Mouse (Mus musculus) kidney, embryonic 14.5 days (tissue): ENCODE data around the gene Zfp451. TPM values are rescaled to one million over a fixed set of nuclear protein-coding genes. Genes with fewer than 3 reads are reported as not detected.

Experiments
- ATAC-seq: fragments of 200-750 bp; cut with Nextera tagmentation; 2 replicates; pipeline ENCODE4 v1.8.0; 2017; ENCODE audit warnings: moderate number of reproducible peaks, mild to moderate bottlenecking, moderate TSS enrichment, moderate library complexity; ENCODE audit not compliant: low FRiP score, low TSS enrichment
- H3K27ac ChIP-seq: fragments of 300-500 bp; sonication (generic); 2 replicates; pipeline ENCODE4 v1.5.1; 2014; ENCODE audit warnings: low read depth, mild to moderate bottlenecking, low read length, moderate library complexity, mixed read lengths
- H3K27me3 ChIP-seq: fragments of 300-500 bp; sonication (generic); 2 replicates; pipeline ENCODE4 v1.6.1; 2014; ENCODE audit warnings: mild to moderate bottlenecking, low read length; ENCODE audit not compliant: control insufficient read depth, insufficient read depth
- H3K36me3 ChIP-seq: fragments of 300-500 bp; sonication (generic); 2 replicates; pipeline ENCODE4 v1.6.1; 2014; ENCODE audit warnings: low read length, mixed read lengths; ENCODE audit not compliant: control insufficient read depth, insufficient read depth
- H3K4me1 ChIP-seq: fragments of 300-500 bp; sonication (generic); 2 replicates; pipeline ENCODE4 v1.6.1; 2014; ENCODE audit warnings: low read length, mixed read lengths; ENCODE audit not compliant: control insufficient read depth, insufficient read depth
- H3K4me2 ChIP-seq: fragments of 300-500 bp; sonication (generic); replicated peaks from 2 replicates; pipeline ENCODE4 v1.6.1; 2014; ENCODE audit warnings: low read depth, mild to moderate bottlenecking, low read length
- H3K4me3 ChIP-seq: fragments of 300-500 bp; sonication (generic); 2 replicates; pipeline ENCODE4 v1.5.1; 2014; ENCODE audit warnings: mild to moderate bottlenecking, low read length
- H3K9ac ChIP-seq: fragments of 300-500 bp; sonication (generic); 2 replicates; pipeline ENCODE4 v1.6.1; 2014; ENCODE audit warnings: low read depth, mild to moderate bottlenecking, low read length, moderate library complexity
- H3K9me3 ChIP-seq: fragments of 300-500 bp; sonication (generic); 2 replicates; pipeline ENCODE4 v1.6.1; 2016; ENCODE audit warnings: low read length; ENCODE audit not compliant: control insufficient read depth
- WGBS: fragments of 180-500 bp; shearing (Covaris S2); extraction: QIAGEN DNeasy Blood & Tissue Kit; methylation state at CpG from one replicate; pipeline ENCODE4 v1.1.7; 2014; 5-methylcytosine and 5-hydroxymethylcytosine counted together
- polyA plus RNA-seq: library from polyadenylated mRNA; unstranded; fragments of >200 nt; fragmentation: Nextera tagmentation; extraction: Ambion mirVana; gene quantifications from 2 replicates; pipeline ENCODE4 v1.2.1, GENCODE M21; 2014

The Zfp451 gene
- polyA plus RNA-seq, 1 experiment from 2014 or later: 38.8 TPM

GRCm38 (mm10) chr1:33765468-33766080, 48.8 kb downstream of the Zfp451 start:
- Histone ChIP-seq H3K4me1 (no peaks in the 10 kb centered on the region), H3K36me3 (peaks cover 39% of the 10 kb centered on the region), H3K27ac (no peak overlapping the region), H3K4me2 (no peak overlapping the region), H3K27me3 (no peaks in the 10 kb centered on the region), H3K4me3 (no peak overlapping the region), H3K9me3 (no peaks in the 10 kb centered on the region), H3K9ac (no peak overlapping the region)
- no peak for ATAC-seq
- 91% methylated on average over 11 of the region's 11 CpGs for WGBS

GRCm38 (mm10) chr1:33763826-33764225, 50.6 kb downstream of the Zfp451 start:
- WGBS: 30% methylated on average over 2 of the region's 2 CpGs
- H3K4me2 ChIP-seq: no peak overlapping the region
- H3K9ac ChIP-seq: no peak overlapping the region
- H3K36me3 ChIP-seq: peaks cover 28% of the 10 kb centered on the region; the same call in 1 of the 2 replicates
- H3K4me1 ChIP-seq: no peaks in the 10 kb centered on the region
- 0 out of 2 replicates have a peak overlapping the region, but pooled peaks have one; percentile 26 for H3K27ac ChIP-seq
- peak; percentile 45 for ATAC-seq
- no peak overlapping the region for H3K4me3 ChIP-seq
- no peaks in the 10 kb centered on the region for H3K9me3 ChIP-seq
- H3K27me3 ChIP-seq: no peaks in the 10 kb centered on the region

- H3K27ac ChIP-seq: no peak overlapping the region
- 40% methylated on average over 4 of the region's 4 CpGs for WGBS
- no peaks in the 10 kb centered on the region for H3K9me3 ChIP-seq
- 0 out of 2 replicates have a peak, but pooled peaks cover 7% of the 10 kb centered on the region for H3K4me1 ChIP-seq
- H3K36me3 ChIP-seq: peaks cover 18% of the 10 kb centered on the region; the same call in 1 of the 2 replicates
- H3K4me3 ChIP-seq: no peak overlapping the region
- H3K4me2 ChIP-seq: no peak overlapping the region
- no peak for ATAC-seq
- H3K9ac ChIP-seq: no peak overlapping the region
- no peaks in the 10 kb centered on the region for H3K27me3 ChIP-seq
Measured at GRCm38 (mm10) chr1:33758488-33758887, 55.9 kb downstream of the Zfp451 start.

- H3K9ac ChIP-seq: peak within 1 kb of the TSS; percentile 89
- under 1% methylated on average over 57 of the region's 61 CpGs for WGBS
- 0 out of 2 replicates have a peak, but pooled peaks cover 7% of the 10 kb centered on the region for H3K4me1 ChIP-seq
- peak within 1 kb of the TSS; percentile 73; the same call in 1 of the 2 replicates for H3K27ac ChIP-seq
- H3K4me2 ChIP-seq: peak within 1 kb of the TSS; percentile 91
- no peaks in the 10 kb centered on the region for H3K9me3 ChIP-seq
- peak within 1 kb of the TSS; percentile 71 for H3K4me3 ChIP-seq
- H3K27me3 ChIP-seq: no peaks in the 10 kb centered on the region
- ATAC-seq: peak; percentile 88
- peaks cover 16% of the 10 kb centered on the region; the same call in 1 of the 2 replicates for H3K36me3 ChIP-seq
Measured at GRCm38 (mm10) chr1:33757491-33758041, 56.8 kb downstream of the Zfp451 start, which contains the start of gene Bag2. TSS of gene Bag2 (minus strand) at chr1:33757795.

- H3K27ac ChIP-seq: peak overlapping the region; percentile 71; the same call in 1 of the 2 replicates
- H3K4me3 ChIP-seq: peak overlapping the region; percentile 71
- peak overlapping the region; percentile 91 for H3K4me2 ChIP-seq
- 0 out of 2 replicates have a peak, but pooled peaks cover 7% of the 10 kb centered on the region for H3K4me1 ChIP-seq
- H3K9me3 ChIP-seq: no peaks in the 10 kb centered on the region
- H3K27me3 ChIP-seq: no peaks in the 10 kb centered on the region
- ATAC-seq: peak; percentile 50
- peaks cover 11% of the 10 kb centered on the region; the same call in 1 of the 2 replicates for H3K36me3 ChIP-seq
- peak overlapping the region; percentile 89 for H3K9ac ChIP-seq
- whole genome bisulfite sequencing: 2% methylated on average over 14 of the region's 14 CpGs
Measured at GRCm38 (mm10) chr1:33757033-33757413, 57.4 kb downstream of the Zfp451 start.

- Histone ChIP-seq H3K27ac (peak overlapping the region; percentile 73; the same call in 1 of the 2 replicates), H3K9ac (peak overlapping the region; percentile 89; the same call in 1 of the 2 replicates)
Measured at GRCm38 (mm10) chr1:33756258-33757032, 58.0 kb downstream of the Zfp451 start.

GRCm38 (mm10) chr1:33755799-33756198, 58.6 kb downstream of the Zfp451 start:
- H3K36me3 ChIP-seq: peaks cover 5% of the 10 kb centered on the region; the same call in 1 of the 2 replicates
- H3K27ac ChIP-seq: peak overlapping the region; percentile 73
- 70% methylated on average over 7 of the region's 7 CpGs for WGBS
- no peak for ATAC-seq
- no peak overlapping the region for H3K9ac ChIP-seq
- peak overlapping the region; percentile 91 for H3K4me2 ChIP-seq
- H3K4me3 ChIP-seq: peak overlapping the region; percentile 71
- no peaks in the 10 kb centered on the region for H3K9me3 ChIP-seq
- H3K27me3 ChIP-seq: no peaks in the 10 kb centered on the region
- 0 out of 2 replicates have a peak, but pooled peaks cover 7% of the 10 kb centered on the region for H3K4me1 ChIP-seq

More at GRCm38 (mm10) chr1:33756258-33757032, 58.0 kb downstream of the Zfp451 start:
- 0 out of 2 replicates have a peak, but pooled peaks have one; percentile 6 for ATAC-seq
- no peaks in the 10 kb centered on the region for H3K27me3 ChIP-seq
- 0 out of 2 replicates have a peak, but pooled peaks cover 7% of the 10 kb centered on the region for H3K4me1 ChIP-seq
- H3K4me3 ChIP-seq: peak overlapping the region; percentile 71
- peak overlapping the region; percentile 91 for H3K4me2 ChIP-seq
- WGBS: 14% methylated on average over 18 of the region's 18 CpGs
- no peaks in the 10 kb centered on the region for H3K9me3 ChIP-seq
- H3K36me3 ChIP-seq: peaks cover 6% of the 10 kb centered on the region; the same call in 1 of the 2 replicates

GRCm38 (mm10) chr1:33754965-33755735, 59.2 kb downstream of the Zfp451 start:
- ATAC-seq: no peak
- Histone ChIP-seq H3K4me3 (no peak overlapping the region), H3K9ac (no peak overlapping the region), H3K4me2 (peak overlapping the region; percentile 91), H3K27me3 (no peaks in the 10 kb centered on the region), H3K9me3 (no peaks in the 10 kb centered on the region), H3K27ac (peak overlapping the region; percentile 53; the same call in 1 of the 2 replicates), H3K36me3 (peaks cover under 1% of the 10 kb centered on the region; the same call in 1 of the 2 replicates), H3K4me1 (0 out of 2 replicates have a peak, but pooled peaks cover 7% of the 10 kb centered on the region)
- 73% methylated on average over 21 of the region's 21 CpGs for WGBS
